Mouse (Mus musculus): ENCODE measurements at regions not wholly inside any gene's neighbourhood (a gene's known extent, or its start where the extent isn't known, plus 50 kb on each side); places are given as distances from the start of the nearest gene placed in this dataset.

- H3K4me3 ChIP-seq (ENCODE audit: low read depth, low read length), result no peak overlapping the region
- no peak for ATAC-seq (replicated peaks; ENCODE audit: low FRiP score)
- H3K27ac ChIP-seq (ENCODE audit: low read depth, low read length), result no peak overlapping the region
- H3K9me3 ChIP-seq (ENCODE audit: control insufficient read depth, low read length), result no peaks in the 10 kb centered on the region
- H3K4me2 ChIP-seq (ENCODE audit: low read depth, low read length, severe bottlenecking), result no peak overlapping the region
- 82% methylated on average over 5 of the region's 5 CpGs for WGBS
- H3K36me3 ChIP-seq (ENCODE audit: control insufficient read depth, insufficient read depth, low read length), result no peaks in the 10 kb centered on the region
- H3K27me3 ChIP-seq (ENCODE audit: control insufficient read depth, insufficient read depth, low read length), result no peaks in the 10 kb centered on the region
- no peak overlapping the region for H3K9ac ChIP-seq (ENCODE audit: low read length)
- no peak for DNase-seq (ENCODE audit: low spot score)
- H3K4me1 ChIP-seq (replicated peaks; ENCODE audit: control insufficient read depth, insufficient read depth, low read length), result no peaks in the 10 kb centered on the region
These were observed 114.9 kb upstream of the Dpt start for GRCm38 (mm10) chr1:164681582-164681981.

DNA sequence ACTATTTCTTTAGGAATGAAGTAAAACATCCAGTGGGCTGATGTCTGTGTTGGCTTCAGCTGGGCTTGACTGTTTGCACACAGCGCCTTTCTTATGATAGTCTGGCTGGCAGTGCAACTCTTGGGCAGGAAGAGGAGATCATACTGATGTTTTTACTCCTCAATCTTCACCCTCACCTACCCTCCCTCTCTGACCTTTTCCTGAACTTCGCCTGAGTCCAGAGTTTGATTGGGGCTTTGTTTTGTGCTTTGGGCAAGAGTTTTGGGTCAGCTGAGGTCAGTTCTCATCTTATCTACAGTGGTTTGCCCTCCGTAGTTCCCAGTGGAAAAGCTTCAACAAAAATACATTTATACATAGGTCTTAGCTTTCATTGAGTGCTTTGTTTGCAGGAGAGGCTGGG, 118.1 kb upstream of the Dpt start:
- H3K36me3 ChIP-seq (ENCODE audit: control insufficient read depth, insufficient read depth, low read length), result no peaks in the 10 kb centered on the region
- no peaks in the 10 kb centered on the region for H3K4me1 ChIP-seq (replicated peaks; ENCODE audit: control insufficient read depth, insufficient read depth, low read length)
- H3K27me3 ChIP-seq (ENCODE audit: control insufficient read depth, insufficient read depth, low read length), result no peaks in the 10 kb centered on the region
- H3K4me2 ChIP-seq (ENCODE audit: low read depth, low read length, severe bottlenecking), result no peak overlapping the region
- ATAC-seq (replicated peaks; ENCODE audit: low FRiP score) (no peak), DNase-seq (ENCODE audit: low spot score) (no peak)
- H3K9me3 ChIP-seq (ENCODE audit: control insufficient read depth, low read length), result no peaks in the 10 kb centered on the region
- WGBS, result 76% methylated on average over 3 of the region's 3 CpGs
- H3K4me3 ChIP-seq (ENCODE audit: low read depth, low read length), result no peak overlapping the region
- no peak overlapping the region for H3K27ac ChIP-seq (ENCODE audit: low read depth, low read length)
- no peak overlapping the region for H3K9ac ChIP-seq (ENCODE audit: low read length)

GRCm38 (mm10) chr1:164652244-164652643, 144.2 kb upstream of the Dpt start:
- H3K36me3 ChIP-seq (ENCODE audit: control insufficient read depth, insufficient read depth, low read length), result no peaks in the 10 kb centered on the region
- no peak overlapping the region for H3K4me2 ChIP-seq (ENCODE audit: low read depth, low read length, severe bottlenecking)
- no peaks in the 10 kb centered on the region for H3K9me3 ChIP-seq (ENCODE audit: control insufficient read depth, low read length)
- no peak overlapping the region for H3K9ac ChIP-seq (ENCODE audit: low read length)
- 97% methylated on average over 1 of the region's 1 CpGs for WGBS
- no peaks in the 10 kb centered on the region for H3K4me1 ChIP-seq (replicated peaks; ENCODE audit: control insufficient read depth, insufficient read depth, low read length)
- DNase-seq (ENCODE audit: low spot score), result no peak
- no peak for ATAC-seq (replicated peaks; ENCODE audit: low FRiP score)
- no peak overlapping the region for H3K27ac ChIP-seq (ENCODE audit: low read depth, low read length)
- no peaks in the 10 kb centered on the region for H3K27me3 ChIP-seq (ENCODE audit: control insufficient read depth, insufficient read depth, low read length)
- no peak overlapping the region for H3K4me3 ChIP-seq (ENCODE audit: low read depth, low read length)

DNA sequence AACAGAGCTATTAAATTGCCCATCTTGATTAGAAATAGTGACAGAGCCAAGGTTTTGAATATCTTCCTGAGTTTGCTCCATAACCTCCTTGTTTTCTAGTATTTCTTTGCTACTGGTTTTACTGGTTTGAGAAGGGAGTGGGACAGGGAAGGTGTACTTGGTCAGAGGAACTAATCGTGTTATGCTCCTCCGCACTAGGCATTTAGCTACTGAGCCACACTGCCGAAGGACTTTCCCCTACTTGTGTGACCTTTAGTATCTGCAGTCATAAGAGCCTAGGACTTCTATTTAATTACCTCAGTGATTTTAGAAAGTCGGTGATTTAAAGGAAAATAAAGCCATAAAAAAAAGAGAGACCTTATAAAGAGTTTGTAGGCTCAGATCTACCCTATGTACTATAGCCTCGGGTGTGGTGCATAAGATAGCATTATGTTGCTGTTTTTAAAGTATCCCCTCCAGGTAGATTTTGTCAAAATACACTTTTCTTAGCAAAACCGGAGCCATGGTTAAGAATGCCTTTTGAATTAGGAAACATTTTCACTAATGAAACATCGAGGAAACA, 158.5 kb upstream of the Dpt start:
- H3K9ac ChIP-seq (ENCODE audit: low read length), result no peak overlapping the region
- H3K4me3 ChIP-seq (ENCODE audit: low read depth, low read length), result no peak overlapping the region
- no peaks in the 10 kb centered on the region for H3K27me3 ChIP-seq (ENCODE audit: control insufficient read depth, insufficient read depth, low read length)
- H3K4me2 ChIP-seq (ENCODE audit: low read depth, low read length, severe bottlenecking), result no peak overlapping the region
- H3K4me1 ChIP-seq (replicated peaks; ENCODE audit: control insufficient read depth, insufficient read depth, low read length), result no peaks in the 10 kb centered on the region
- ATAC-seq (replicated peaks; ENCODE audit: low FRiP score), result no peak
- H3K27ac ChIP-seq (ENCODE audit: low read depth, low read length), result no peak overlapping the region
- no peaks in the 10 kb centered on the region for H3K36me3 ChIP-seq (ENCODE audit: control insufficient read depth, insufficient read depth, low read length)
- no peak for DNase-seq (ENCODE audit: low spot score)
- H3K9me3 ChIP-seq (ENCODE audit: control insufficient read depth, low read length), result no peaks in the 10 kb centered on the region; the same call in 1 of the 2 replicates
- 90% methylated on average over 7 of the region's 7 CpGs for WGBS

DNA sequence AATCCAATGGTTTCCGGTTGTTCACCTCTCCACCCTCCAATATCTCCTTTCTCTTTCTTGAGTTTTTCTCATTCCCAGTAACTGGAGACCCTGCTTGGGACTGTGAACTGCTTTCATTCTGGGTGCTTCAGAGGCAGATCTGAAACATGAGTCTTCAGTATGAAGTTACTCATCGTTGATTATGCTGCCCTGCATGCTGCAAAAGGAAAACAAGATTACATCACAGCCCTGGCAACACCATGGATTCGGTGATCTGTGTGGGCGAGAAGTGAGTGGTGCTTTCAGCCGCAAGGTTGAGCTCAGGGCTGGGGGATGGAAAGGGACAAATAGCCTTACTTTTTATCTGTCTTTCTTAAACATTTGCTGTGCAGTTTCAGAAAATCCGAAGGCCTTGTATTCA, 164.8 kb upstream of the Dpt start:
- Histone ChIP-seq H3K9me3 (ENCODE audit: control insufficient read depth, low read length) (no peaks in the 10 kb centered on the region; the same call in 1 of the 2 replicates), H3K27ac (ENCODE audit: low read depth, low read length) (no peak overlapping the region), H3K27me3 (ENCODE audit: control insufficient read depth, insufficient read depth, low read length) (no peaks in the 10 kb centered on the region), H3K36me3 (ENCODE audit: control insufficient read depth, insufficient read depth, low read length) (no peaks in the 10 kb centered on the region), H3K4me3 (ENCODE audit: low read depth, low read length) (no peak overlapping the region), H3K4me2 (ENCODE audit: low read depth, low read length, severe bottlenecking) (no peak overlapping the region), H3K4me1 (replicated peaks; ENCODE audit: control insufficient read depth, insufficient read depth, low read length) (no peaks in the 10 kb centered on the region), H3K9ac (ENCODE audit: low read length) (no peak overlapping the region)
- DNase-seq (ENCODE audit: low spot score) (no peak), ATAC-seq (replicated peaks; ENCODE audit: low FRiP score) (no peak)
- 83% methylated on average over 6 of the region's 6 CpGs for WGBS

DNA sequence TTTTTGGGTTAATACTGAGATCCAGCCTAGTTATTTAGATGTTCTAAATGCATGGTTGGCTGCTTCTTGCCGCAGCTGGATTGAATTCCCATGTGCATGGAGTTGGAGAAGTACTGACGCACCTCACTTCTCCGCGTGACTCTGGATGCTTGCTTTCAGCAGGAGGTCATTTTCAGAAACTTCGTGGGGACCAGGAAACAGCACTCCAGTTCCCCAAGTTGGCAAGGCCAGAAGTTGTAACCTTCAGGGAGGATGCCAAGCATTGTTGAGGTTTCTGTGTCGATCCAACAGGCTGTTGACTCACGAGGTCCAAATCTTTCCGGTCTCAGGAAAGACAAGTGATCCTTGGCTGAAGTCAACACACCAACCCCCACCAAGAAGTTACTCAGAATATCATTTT, 167.6 kb upstream of the Dpt start:
- Histone ChIP-seq H3K4me2 (ENCODE audit: low read depth, low read length, severe bottlenecking) (no peak overlapping the region), H3K27me3 (ENCODE audit: control insufficient read depth, insufficient read depth, low read length) (no peaks in the 10 kb centered on the region), H3K4me1 (replicated peaks; ENCODE audit: control insufficient read depth, insufficient read depth, low read length) (no peaks in the 10 kb centered on the region), H3K4me3 (ENCODE audit: low read depth, low read length) (no peak overlapping the region), H3K27ac (ENCODE audit: low read depth, low read length) (no peak overlapping the region), H3K9ac (ENCODE audit: low read length) (no peak overlapping the region), H3K36me3 (ENCODE audit: control insufficient read depth, insufficient read depth, low read length) (no peaks in the 10 kb centered on the region), H3K9me3 (ENCODE audit: control insufficient read depth, low read length) (no peaks in the 10 kb centered on the region; the same call in 1 of the 2 replicates)
- 84% methylated on average over 8 of the region's 8 CpGs for WGBS
- ATAC-seq (replicated peaks; ENCODE audit: low FRiP score) (no peak), DNase-seq (ENCODE audit: low spot score) (no peak)

- Histone ChIP-seq H3K4me3 (ENCODE audit: low read depth, low read length) (no peak overlapping the region), H3K9me3 (ENCODE audit: control insufficient read depth, low read length) (no peaks in the 10 kb centered on the region), H3K36me3 (ENCODE audit: control insufficient read depth, insufficient read depth, low read length) (no peaks in the 10 kb centered on the region), H3K9ac (ENCODE audit: low read length) (no peak overlapping the region), H3K4me2 (ENCODE audit: low read depth, low read length, severe bottlenecking) (no peak overlapping the region), H3K4me1 (replicated peaks; ENCODE audit: control insufficient read depth, insufficient read depth, low read length) (no peaks in the 10 kb centered on the region), H3K27ac (ENCODE audit: low read depth, low read length) (no peak overlapping the region), H3K27me3 (ENCODE audit: control insufficient read depth, insufficient read depth, low read length) (no peaks in the 10 kb centered on the region)
- ATAC-seq (replicated peaks; ENCODE audit: low FRiP score) (no peak), DNase-seq (ENCODE audit: low spot score) (no peak)
- 94% methylated on average over 4 of the region's 4 CpGs for WGBS
These were observed 164.8 kb upstream of the Atp1b1 start for GRCm38 (mm10) chr1:164622946-164623345.

- no peak for DNase-seq (ENCODE audit: low spot score)
- ATAC-seq (replicated peaks; ENCODE audit: low FRiP score), result no peak
- Histone ChIP-seq H3K4me1 (replicated peaks; ENCODE audit: control insufficient read depth, insufficient read depth, low read length) (no peaks in the 10 kb centered on the region), H3K4me2 (ENCODE audit: low read depth, low read length, severe bottlenecking) (no peak overlapping the region), H3K9me3 (ENCODE audit: control insufficient read depth, low read length) (no peaks in the 10 kb centered on the region), H3K9ac (ENCODE audit: low read length) (no peak overlapping the region), H3K27me3 (ENCODE audit: control insufficient read depth, insufficient read depth, low read length) (no peaks in the 10 kb centered on the region), H3K36me3 (ENCODE audit: control insufficient read depth, insufficient read depth, low read length) (no peaks in the 10 kb centered on the region), H3K27ac (ENCODE audit: low read depth, low read length) (no peak overlapping the region), H3K4me3 (ENCODE audit: low read depth, low read length) (no peak overlapping the region)
- 92% methylated on average over 3 of the region's 3 CpGs for whole genome bisulfite sequencing
These were observed 164.3 kb upstream of the Atp1b1 start for GRCm38 (mm10) chr1:164622417-164622816.

DNA sequence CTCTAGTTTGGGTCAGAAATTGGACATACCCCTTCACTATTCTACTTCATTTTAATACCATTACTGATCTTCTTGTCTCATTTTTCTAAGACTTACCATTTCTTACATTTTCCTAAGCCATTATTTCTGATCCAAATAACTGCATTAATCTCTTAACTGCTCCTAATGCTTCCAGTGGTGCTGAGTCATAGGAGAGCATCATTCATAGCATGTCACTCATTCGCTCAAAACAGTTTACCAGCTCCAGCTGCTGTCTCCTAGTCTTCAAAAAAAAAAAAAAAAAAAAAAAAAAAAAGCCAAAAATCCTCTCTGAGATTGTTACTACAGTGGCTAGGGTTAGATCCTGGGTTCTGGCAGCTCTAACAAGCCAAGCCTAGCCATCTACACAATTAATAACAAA, 162.0 kb upstream of the Atp1b1 start:
- no peak overlapping the region for H3K27ac ChIP-seq (ENCODE audit: low read depth, low read length)
- no peak for ATAC-seq (replicated peaks; ENCODE audit: low FRiP score)
- H3K27me3 ChIP-seq (ENCODE audit: control insufficient read depth, insufficient read depth, low read length), result no peaks in the 10 kb centered on the region
- DNase-seq (ENCODE audit: low spot score), result no peak
- WGBS, result 100% methylated on average over 1 of the region's 1 CpGs
- no peaks in the 10 kb centered on the region for H3K4me1 ChIP-seq (replicated peaks; ENCODE audit: control insufficient read depth, insufficient read depth, low read length)
- no peak overlapping the region for H3K9ac ChIP-seq (ENCODE audit: low read length)
- H3K36me3 ChIP-seq (ENCODE audit: control insufficient read depth, insufficient read depth, low read length), result no peaks in the 10 kb centered on the region
- H3K4me2 ChIP-seq (ENCODE audit: low read depth, low read length, severe bottlenecking), result no peak overlapping the region
- no peak overlapping the region for H3K4me3 ChIP-seq (ENCODE audit: low read depth, low read length)
- H3K9me3 ChIP-seq (ENCODE audit: control insufficient read depth, low read length), result no peaks in the 10 kb centered on the region

Data from forebrain, embryonic 11.5 days (tissue).